Mouse (Mus musculus): ENCODE data around the gene Prpf3.

DNA sequence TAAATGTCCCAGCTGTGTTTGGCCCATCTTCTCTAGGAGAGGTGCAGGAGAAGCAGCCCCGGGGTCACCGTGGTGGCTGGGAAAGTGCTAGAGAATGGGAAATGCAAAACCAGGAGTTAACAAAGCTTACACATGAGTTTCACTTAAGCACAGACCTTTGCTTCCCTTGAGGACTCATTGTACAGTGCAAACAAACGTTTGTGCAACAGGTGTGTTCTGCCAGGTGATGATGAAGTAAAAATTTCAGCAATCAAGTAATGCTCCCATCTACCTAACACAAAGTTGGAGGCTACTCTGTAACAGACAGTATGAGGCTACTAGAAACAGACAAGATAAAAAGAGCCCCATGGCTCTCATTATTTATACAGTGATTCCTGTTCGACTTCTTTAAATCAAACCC lies 23.4 kb upstream of the Prpf3 start:
- TF ChIP-seq POLR2A (IDR thresholded peaks at IDR 0.05; ENCODE audit: low read depth, low read length) (no peak), CTCF (IDR thresholded peaks at IDR 0.05; ENCODE audit: borderline replicate concordance, insufficient read depth, low read length) (no peak)

All from embryonic fibroblast, embryonic 13.5 days (primary cell).